Mouse (Mus musculus): Measurements from ENCODE around the gene Ccl28.
"Not testable (repeated sequence)": the region's sequence is repeated elsewhere in the genome, so short reads cannot be mapped to it uniquely, and the experiment has no call there.

The Ccl28 gene

GRCm38 (mm10) chr13:119648891-119649698, 25.5 kb downstream of the Ccl28 start:
- no peak for DNase-seq (ENCODE audit: low read depth)

GRCm38 (mm10) chr13:119649699-119650046, 26.1 kb downstream of the Ccl28 start:
- DNase-seq (ENCODE audit: low read depth) = no peak

DNA sequence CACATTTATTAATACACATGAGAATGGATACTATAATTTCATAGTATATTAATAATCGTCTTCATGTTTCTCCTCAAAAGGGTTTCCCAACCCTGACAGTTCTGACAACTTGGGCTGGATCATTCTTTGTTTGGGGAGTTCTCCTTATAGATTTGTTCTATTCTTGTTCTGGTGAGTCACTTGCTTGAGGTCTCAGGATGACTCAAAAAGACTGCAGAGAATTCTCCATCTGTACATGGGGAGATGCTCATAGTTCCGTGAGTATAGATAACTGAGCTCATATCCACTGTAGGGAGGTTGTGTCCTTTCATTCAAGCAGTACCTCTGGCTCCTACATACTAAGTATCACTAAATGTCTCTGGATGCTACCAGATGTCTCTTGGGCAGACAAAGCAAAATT, 31.1 kb downstream of the Ccl28 start:
- no peak for DNase-seq (ENCODE audit: low read depth)

GRCm38 (mm10) chr13:119656246-119656645, 32.6 kb downstream of the Ccl28 start:
- DNase-seq (ENCODE audit: low read depth) = no peak

GRCm38 (mm10) chr13:119656846-119657416, 33.3 kb downstream of the Ccl28 start:
- no peak for DNase-seq (ENCODE audit: low read depth)

GRCm38 (mm10) chr13:119661420-119661819, 37.8 kb downstream of the Ccl28 start:
- not testable (repeated sequence) for DNase-seq (ENCODE audit: low read depth)

DNA sequence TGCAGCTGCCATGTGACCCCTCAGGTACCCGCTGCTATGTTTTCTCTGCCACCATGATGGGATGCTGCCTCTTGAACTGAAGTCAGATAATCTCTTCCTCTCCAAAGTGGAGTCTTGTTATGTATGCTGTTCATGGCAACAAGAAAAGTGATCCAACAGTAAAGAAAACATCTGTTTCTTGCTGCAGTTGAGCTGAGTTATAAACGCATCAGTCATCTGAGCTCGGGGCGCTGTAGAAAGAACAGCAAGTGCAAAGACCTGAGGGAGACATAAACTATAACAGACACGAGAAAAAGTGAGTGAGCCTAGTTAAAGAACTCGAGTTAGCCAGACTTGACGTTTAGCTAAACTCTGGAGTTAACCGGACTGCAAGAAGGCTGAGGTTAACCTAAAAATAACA, 55.2 kb downstream of the Ccl28 start:
- DNase-seq (ENCODE audit: low read depth) = no peak

- no peak for DNase-seq (ENCODE audit: low read depth)
These were observed 56.1 kb downstream of the Ccl28 start for GRCm38 (mm10) chr13:119679721-119680120.

- peak; percentile 72 for DNase-seq (ENCODE audit: low read depth)
These were observed 57.5 kb downstream of the Ccl28 start for GRCm38 (mm10) chr13:119681161-119681560.

DNA sequence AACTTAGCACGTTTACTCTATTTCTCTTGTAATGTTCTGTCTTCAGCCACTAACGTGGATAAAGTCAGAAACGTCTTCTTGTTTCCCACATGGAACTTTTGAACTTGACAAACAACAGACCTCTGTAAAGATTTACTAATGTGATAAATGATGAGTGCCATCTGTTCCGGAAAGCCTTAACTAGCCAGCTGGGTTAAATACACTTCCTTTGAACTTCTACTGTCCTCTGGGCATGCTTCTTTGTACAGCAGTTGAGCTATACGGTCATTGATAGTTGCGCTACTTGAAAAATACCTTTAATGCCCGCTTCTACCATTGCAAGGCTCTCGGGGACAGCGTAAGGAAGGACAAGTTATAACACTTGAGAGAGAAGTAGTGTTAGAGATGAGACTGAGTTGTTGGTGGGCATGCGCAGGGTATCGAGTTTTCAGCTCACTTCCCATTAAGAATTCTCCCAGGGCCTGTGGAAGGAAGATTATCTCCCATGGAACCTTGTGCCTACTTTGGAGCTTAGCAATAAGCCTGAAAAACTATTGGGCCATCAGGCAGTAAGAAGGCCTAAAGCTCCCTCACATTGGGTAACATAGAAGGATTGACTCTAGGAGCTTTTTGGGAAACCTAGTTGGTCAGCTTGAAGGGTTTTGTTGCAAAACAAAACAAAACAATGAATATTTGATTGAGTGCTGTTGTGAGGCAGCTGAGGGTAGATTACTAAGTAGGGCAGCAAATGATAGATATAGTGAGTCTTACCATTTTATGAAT, 61.0 kb downstream of the Ccl28 start:
- no peak for DNase-seq (ENCODE audit: low read depth)

GRCm38 (mm10) chr13:119689709-119690038, 66.1 kb downstream of the Ccl28 start:
- no peak for DNase-seq (ENCODE audit: low read depth)

DNA sequence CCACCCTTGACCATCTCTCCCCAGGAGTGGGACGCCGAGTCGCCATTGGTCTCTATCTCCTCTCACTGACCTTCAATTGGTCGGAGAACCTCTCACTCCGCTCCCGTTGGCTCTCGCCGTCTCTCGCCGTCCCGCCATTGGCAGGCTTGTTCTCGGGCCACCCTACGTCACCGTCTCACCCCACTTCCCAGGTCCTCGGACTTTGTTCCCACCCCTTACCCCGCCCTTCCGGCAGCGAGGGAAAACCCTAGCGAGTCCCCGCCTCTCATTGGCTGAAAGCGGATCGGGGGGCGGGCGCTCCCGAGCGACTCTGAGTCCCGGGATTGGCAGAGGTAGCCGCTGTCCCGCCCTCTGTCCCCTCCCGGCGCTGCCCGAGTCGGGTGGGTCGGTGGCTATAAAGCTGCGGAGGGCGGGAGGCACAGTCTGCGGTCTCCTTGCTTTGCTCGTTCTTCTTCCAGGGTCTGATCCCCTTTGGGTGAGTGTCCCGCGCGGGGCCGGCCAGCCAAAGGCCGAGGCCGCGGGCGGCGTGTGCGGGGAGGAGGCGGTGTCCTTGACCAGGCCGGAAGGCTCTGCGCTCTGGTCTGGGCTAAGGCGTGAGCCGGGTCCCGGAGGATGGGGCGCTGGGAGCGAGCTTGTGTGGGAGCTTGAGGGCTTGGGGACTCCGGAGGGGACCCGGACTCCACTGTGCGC, 66.6 kb downstream of the Ccl28 start, which contains the start of gene Hmgcs1:
Gene Hmgcs1, plus strand, starts transcription at position 341 of the 690 bp plus-strand sequence.
- peak; percentile 100 for DNase-seq (ENCODE audit: low read depth)

DNA sequence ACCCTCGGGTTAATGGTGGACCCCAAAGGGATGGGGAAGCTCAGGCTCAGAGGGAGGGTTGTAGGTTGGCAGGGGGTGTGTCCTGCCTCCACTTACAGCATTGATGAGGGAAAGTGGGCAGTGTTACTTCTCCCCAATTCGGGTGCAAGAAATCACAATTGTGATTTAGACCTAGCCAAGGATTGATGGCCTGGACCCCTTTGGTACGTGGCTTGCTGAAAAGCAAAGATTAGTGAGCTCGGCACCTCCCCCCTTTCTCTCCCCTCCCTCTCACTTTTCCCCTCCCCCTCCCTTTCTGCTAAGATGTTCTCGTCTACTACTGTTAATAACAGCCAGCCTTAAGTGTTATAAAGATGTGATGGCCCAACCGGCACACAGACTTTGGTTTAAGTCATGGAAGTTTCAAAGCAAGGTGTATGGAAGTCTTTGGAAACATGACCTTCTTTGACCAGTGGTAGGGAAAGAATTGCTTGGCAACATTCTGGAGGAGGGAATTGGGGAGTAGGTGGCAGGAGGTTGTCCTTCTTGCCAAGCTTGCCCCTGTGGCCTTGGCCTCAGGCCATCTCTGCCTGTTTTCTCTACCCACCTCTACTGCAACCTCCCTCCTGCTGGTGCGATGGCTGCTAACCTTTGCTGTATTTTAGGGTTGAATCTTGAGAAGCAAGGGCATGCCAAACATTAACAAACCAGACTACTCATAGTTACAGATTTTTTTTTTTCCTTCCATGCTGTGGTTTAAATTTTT, 67.4 kb downstream of the Ccl28 start:
- DNase-seq (ENCODE audit: low read depth) = peak; percentile 57

DNA sequence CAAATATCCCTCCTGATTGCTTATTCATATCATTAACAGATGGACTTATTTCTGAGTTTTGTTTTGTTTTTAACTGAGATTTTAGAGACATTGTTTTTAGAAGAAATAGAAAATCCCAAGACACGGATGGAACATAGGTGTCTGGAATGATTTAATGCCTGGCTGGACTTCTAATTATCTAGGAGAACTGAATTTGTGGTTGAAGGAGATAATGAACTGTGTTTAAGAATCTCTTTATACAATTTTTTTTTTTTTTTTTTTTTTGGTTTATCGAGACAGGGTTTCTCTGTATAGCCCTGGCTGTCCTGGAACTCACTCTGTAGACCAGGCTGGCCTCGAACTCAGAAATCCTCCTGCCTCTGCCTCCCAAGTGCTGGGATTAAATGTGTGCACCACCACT, 68.3 kb downstream of the Ccl28 start:
- DNase-seq (ENCODE audit: low read depth) = not testable (repeated sequence)

- peak; percentile 8 for DNase-seq (ENCODE audit: low read depth)
These were observed 72.1 kb downstream of the Ccl28 start for GRCm38 (mm10) chr13:119695676-119696075.

DNA sequence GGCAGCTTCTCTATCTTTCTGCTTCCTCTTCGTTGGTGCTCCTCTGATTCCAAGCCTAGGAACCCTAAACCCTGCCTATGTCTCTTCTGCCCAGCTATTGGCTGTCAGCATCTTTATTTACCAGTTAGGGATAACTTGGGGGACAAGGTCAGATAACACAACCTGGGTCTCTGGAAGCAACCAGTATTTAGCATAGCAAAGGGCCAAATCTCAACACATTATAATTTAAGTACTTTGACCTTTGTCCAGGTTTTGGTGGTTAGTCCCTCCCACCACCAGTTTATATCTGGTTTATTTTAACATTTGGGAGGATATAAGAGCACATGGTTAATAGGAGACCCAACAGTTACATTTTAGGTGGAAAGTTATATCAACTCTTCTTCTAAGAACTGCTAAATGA, 72.9 kb downstream of the Ccl28 start:
- no peak for DNase-seq (ENCODE audit: low read depth)

DNA sequence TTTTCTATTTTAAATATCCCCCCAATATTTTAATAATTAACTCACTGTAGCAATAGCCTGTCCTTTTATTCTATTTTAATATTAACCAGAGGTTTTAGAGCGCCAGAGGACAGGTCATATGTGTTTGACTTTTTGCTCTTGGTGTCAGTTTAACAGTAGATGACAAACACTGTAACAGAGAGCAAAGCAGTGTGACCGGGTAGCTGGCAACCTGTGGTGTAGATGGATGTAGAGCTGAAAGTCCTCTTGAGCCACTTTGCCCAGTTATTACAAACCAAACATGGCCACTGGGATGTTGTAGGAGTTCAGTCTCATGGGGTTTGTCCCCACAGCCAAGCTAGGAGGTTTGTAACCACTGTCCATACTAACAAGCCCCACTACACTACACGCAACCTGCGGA, 74.8 kb downstream of the Ccl28 start:
- DNase-seq (ENCODE audit: low read depth) = peak; percentile 8

Measured in 416B (cell line).